Mouse (Mus musculus): Measurements from ENCODE around the gene Ryr1.

Gene Ryr1

GRCm38 (mm10) chr7:28961584-28961926 lies 163.4 kb downstream of the Ryr1 start:
- no peak for DNase-seq (ENCODE audit: low spot score in 2 of 2)

- no peak for DNase-seq (ENCODE audit: low spot score in 2 of 2)
These were observed 164.5 kb downstream of the Ryr1 start for GRCm38 (mm10) chr7:28960354-28961046.

GRCm38 (mm10) chr7:28959505-28960045 lies 165.4 kb downstream of the Ryr1 start:
- no peak for DNase-seq (ENCODE audit: low spot score in 2 of 2)

GRCm38 (mm10) chr7:28958770-28959169 lies 166.2 kb downstream of the Ryr1 start:
- no peak for DNase-seq (ENCODE audit: low spot score in 2 of 2)

GRCm38 (mm10) chr7:28957997-28958725 lies 166.8 kb downstream of the Ryr1 start:
- DNase-seq (ENCODE audit: low spot score in 2 of 2): no peak

- DNase-seq (ENCODE audit: low spot score in 2 of 2): no peak
These were observed 167.7 kb downstream of the Ryr1 start for GRCm38 (mm10) chr7:28957286-28957685.

GRCm38 (mm10) chr7:28956270-28956669 lies 168.7 kb downstream of the Ryr1 start:
- DNase-seq (ENCODE audit: low spot score in 2 of 2): no peak

- DNase-seq (ENCODE audit: low spot score in 2 of 2): no peak
These were observed 169.6 kb downstream of the Ryr1 start for GRCm38 (mm10) chr7:28955295-28955897.

- DNase-seq (ENCODE audit: low spot score in 2 of 2): no peak
These were observed 170.2 kb downstream of the Ryr1 start for GRCm38 (mm10) chr7:28954773-28955172.

GRCm38 (mm10) chr7:28953476-28954376 lies 171.3 kb downstream of the Ryr1 start:
- no peak for DNase-seq (ENCODE audit: low spot score in 2 of 2)

All from heart, adult 9 months (tissue).